Mouse (Mus musculus): ENCODE data around the gene Trappc6b. TPM values are rescaled to one million over a fixed set of nuclear protein-coding genes. Genes with fewer than 3 reads are reported as not detected.

Trappc6b gene
- total and polyA plus RNA-seq, 3 experiments: 45.9 to 75.3 TPM; not detected in 1

DNA sequence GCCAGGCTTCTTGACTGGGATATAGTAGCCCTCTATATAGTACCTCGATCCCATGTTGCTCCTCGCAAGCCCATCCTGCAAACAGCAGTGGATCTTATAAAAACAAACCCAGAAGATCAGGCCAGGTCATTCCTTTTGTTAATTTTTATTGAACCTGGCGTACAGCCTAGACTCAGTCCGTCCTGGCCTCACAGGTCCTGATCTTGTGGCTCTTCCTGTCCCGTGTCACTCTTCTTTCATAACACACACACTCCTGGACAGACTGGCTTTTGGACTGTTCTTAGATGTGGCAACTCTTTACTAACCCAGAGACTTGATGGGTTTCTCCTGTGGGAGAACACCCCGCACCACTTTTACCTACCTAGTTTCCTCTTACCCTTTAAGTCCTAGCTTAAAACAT is 44.6 kb upstream of the Trappc6b start:
- Histone ChIP-seq H3K9ac (ENCODE audit: control insufficient read depth, low read depth, low read length, poor library complexity, severe bottlenecking) (no peak overlapping the region), H3K36me3 (ENCODE audit: control insufficient read depth in 1 of 2, insufficient read depth in 2 of 2, low read length in 2 of 2) (no peaks in the 10 kb centered on the region), H3K4me1 (ENCODE audit: control insufficient read depth in 1 of 2, insufficient read depth in 2 of 2, low read length in 2 of 2) (no peaks in the 10 kb centered on the region), H3K79me2 (ENCODE audit: control insufficient read depth, insufficient read depth, low read length, poor library complexity) (no peaks in the 10 kb centered on the region), H3K9me3 (replicated peaks; ENCODE audit: insufficient read depth, low read length) (no peaks in the 10 kb centered on the region), H3K4me3 (ENCODE audit: control insufficient read depth in 1 of 2, insufficient read depth in 1 of 2, low read depth in 2 of 2, low read length in 2 of 2) (no peak overlapping the region), H3K27ac (ENCODE audit: control insufficient read depth, low read depth, low read length) (no peak overlapping the region), H3K27me3 (ENCODE audit: control insufficient read depth in 1 of 2, insufficient read depth in 2 of 2, low read length in 2 of 2) (no peaks in the 10 kb centered on the region)
- no peak for DNase-seq (ENCODE audit: low read depth, low spot score)
- TF ChIP-seq CTCF (IDR thresholded peaks at IDR 0.05 in 2 of 3, conservative IDR thresholded peaks at IDR 0.05 in 1 of 3; ENCODE audit: control insufficient read depth in 1 of 3, insufficient read depth in 1 of 3, low read depth in 2 of 3, low read length in 3 of 3, poor library complexity in 1 of 3, severe bottlenecking in 1 of 3): no peak
- TF ChIP-seq SIN3A (IDR thresholded peaks at IDR 0.05; ENCODE audit: low read length): no peak
- TF ChIP-seq NELFE (IDR thresholded peaks at IDR 0.05; ENCODE audit: low read depth, low read length): no peak
- no peak for TF ChIP-seq POLR2AphosphoS2 (IDR thresholded peaks at IDR 0.05; ENCODE audit: low read length)
- TF ChIP-seq ZMIZ1 (IDR thresholded peaks at IDR 0.05; ENCODE audit: low read depth, low read length): no peak
- no peak for TF ChIP-seq MYB (IDR thresholded peaks at IDR 0.05; ENCODE audit: low read depth, low read length)
- TF ChIP-seq HCFC1 (IDR thresholded peaks at IDR 0.05; ENCODE audit: low read depth, low read length): no peak
- TF ChIP-seq BHLHE40 (IDR thresholded peaks at IDR 0.05; ENCODE audit: borderline replicate concordance, low read depth, low read length): no peak
- TF ChIP-seq UBTF (IDR thresholded peaks at IDR 0.05; ENCODE audit: borderline replicate concordance, insufficient read depth, low read depth, low read length): no peak
- no peak for TF ChIP-seq MAX (IDR thresholded peaks at IDR 0.05; ENCODE audit: low read length)
- TF ChIP-seq E2F4 (IDR thresholded peaks at IDR 0.05; ENCODE audit: borderline replicate concordance, low read depth, low read length): no peak
- no peak for TF ChIP-seq GABPA (IDR thresholded peaks at IDR 0.05; ENCODE audit: low read depth, low read length)
- TF ChIP-seq USF2 (IDR thresholded peaks at IDR 0.05; ENCODE audit: borderline replicate concordance in 1 of 2, insufficient read depth in 1 of 2, low read depth in 1 of 2, low read length in 2 of 2): no peak

DNA sequence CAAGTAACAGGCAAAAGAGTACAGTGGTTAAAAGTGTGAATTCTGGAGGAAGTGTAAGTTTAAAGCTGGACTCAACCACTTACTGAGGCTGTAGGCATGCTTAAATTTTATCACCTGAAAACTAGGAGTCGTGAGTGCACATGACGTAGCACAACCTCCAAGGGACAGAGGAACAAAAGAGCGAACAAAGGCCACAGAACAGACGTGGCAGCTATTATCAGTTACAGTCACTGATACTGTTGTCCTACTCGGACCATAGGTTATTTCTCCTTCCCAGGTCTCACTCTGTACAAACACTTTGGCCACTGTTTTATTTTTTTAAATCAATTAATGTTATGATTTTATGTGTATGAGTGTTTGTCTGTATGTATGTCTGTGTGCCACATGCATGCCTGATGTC is 43.5 kb upstream of the Trappc6b start:
- DNase-seq (ENCODE audit: low read depth, low spot score): no peak
- no peak overlapping the region for H3K4me3 ChIP-seq (ENCODE audit: control insufficient read depth in 1 of 2, insufficient read depth in 1 of 2, low read depth in 2 of 2, low read length in 2 of 2)
- no peak overlapping the region for H3K27ac ChIP-seq (ENCODE audit: control insufficient read depth, low read depth, low read length)
- H3K4me1 ChIP-seq (ENCODE audit: control insufficient read depth in 1 of 2, insufficient read depth in 2 of 2, low read length in 2 of 2): no peaks in the 10 kb centered on the region
- no peaks in the 10 kb centered on the region for H3K79me2 ChIP-seq (ENCODE audit: control insufficient read depth, insufficient read depth, low read length, poor library complexity)
- no peaks in the 10 kb centered on the region; a peak in 1 of 4 replicates for H3K36me3 ChIP-seq (ENCODE audit: control insufficient read depth in 1 of 2, insufficient read depth in 2 of 2, low read length in 2 of 2)
- H3K27me3 ChIP-seq (ENCODE audit: control insufficient read depth in 1 of 2, insufficient read depth in 2 of 2, low read length in 2 of 2): no peaks in the 10 kb centered on the region
- no peak for TF ChIP-seq ETS1 (IDR thresholded peaks at IDR 0.05; ENCODE audit: low read depth, low read length)
- no peak for TF ChIP-seq GATA1 (IDR thresholded peaks at IDR 0.05; ENCODE audit: low read depth, low read length)
- TF ChIP-seq E2F4 (IDR thresholded peaks at IDR 0.05; ENCODE audit: borderline replicate concordance, low read depth, low read length): no peak
- no peaks in the 10 kb centered on the region for H3K9me3 ChIP-seq (replicated peaks; ENCODE audit: insufficient read depth, low read length)
- H3K9ac ChIP-seq (ENCODE audit: control insufficient read depth, low read depth, low read length, poor library complexity, severe bottlenecking): no peak overlapping the region
